Comparison of ENCODE assay signal across 12 mouse cellular contexts in genomic region chr3:38131176-38131886, GRCm38 (mm10).
DNase-seq lines count a peak whose midpoint lies in the region.
"Had no signal": no experiment of that assay in that cellular context is flagged by ENCODE, and none has a peak within 500 bp of the region (broad histone marks: within the 10 kb centered on the region; RNA-seq: fewer than 3 reads in every experiment).

No protein-coding gene starts in this region.

- intact Hi-C loops in gastrocnemius, postnatal 14 days (cut with DNase I; ENCODE audit: low total_unique reads) = loop anchor here (10.0 kb wide), 1 partner anchor 497 kb away; the partner anchor contains the start of gene Spry1
- intact Hi-C loops in left cerebral cortex, postnatal 14 days (cut with DNase I) = no loop called here

- peak; percentile 13 for DNase-seq in gastrocnemius, postnatal 14 days
- DNase-seq in gastrocnemius, postnatal 4 days (ENCODE audit: low spot score in 2 of 2) = no peak
- peak; percentile 5 for DNase-seq in thymus, postnatal 14 days
- no peak for DNase-seq in thymus, postnatal 36 days
- DNase-seq in kidney, postnatal 14 days = peak; percentile 71
- DNase-seq in left cerebral cortex, postnatal 14 days (ENCODE audit: low spot score in 2 of 2) = no peak
- no peak for DNase-seq in left cerebral cortex, adult 9 months (ENCODE audit: low spot score in 2 of 2)
- no peak for DNase-seq in heart, postnatal 4 days
- DNase-seq: B cell, adult 2 months; cerebellum, postnatal 25 days; layer of hippocampus, postnatal 36 days; thymus, postnatal 4 days had no signal

Comparison
In these comparisons a context has a peak if more than half of its experiments do, and no peak if none do; other contexts are left out.
1. DNase-seq: peak in gastrocnemius, postnatal 14 days (single experiment), thymus, postnatal 14 days (single experiment) and kidney, postnatal 14 days (single experiment); none in gastrocnemius, postnatal 4 days (0 of 2), thymus, postnatal 36 days (0 of 2), left cerebral cortex, postnatal 14 days (0 of 2), left cerebral cortex, adult 9 months (0 of 2) and heart, postnatal 4 days (single experiment).